Mouse (Mus musculus) liver, adult (tissue): ENCODE data around the gene Maea.

Experiments used
- GATA4 ChIP-seq: IDR thresholded peaks from 2 replicates; pipeline ENCODE4 v1.6.1; 2014; ENCODE audit warnings: mild to moderate bottlenecking, low read length; ENCODE audit not compliant: insufficient replicate concordance

Gene Maea

GRCm38 (mm10) chr5:33393803-33394202 is 58.5 kb downstream of the Maea start:
- no peak for TF ChIP-seq GATA4

GRCm38 (mm10) chr5:33395693-33396092 is 60.4 kb downstream of the Maea start:
- TF ChIP-seq GATA4: no peak

- TF ChIP-seq GATA4: no peak
Observed at GRCm38 (mm10) chr5:33396828-33397227, 61.5 kb downstream of the Maea start.

GRCm38 (mm10) chr5:33400819-33401218 is 65.5 kb downstream of the Maea start:
- TF ChIP-seq GATA4: no peak

GRCm38 (mm10) chr5:33420313-33420712 is 85.0 kb downstream of the Maea start:
- TF ChIP-seq GATA4: no peak
